Mouse (Mus musculus): ENCODE data around the gene Atp23.

Atp23 gene

DNA sequence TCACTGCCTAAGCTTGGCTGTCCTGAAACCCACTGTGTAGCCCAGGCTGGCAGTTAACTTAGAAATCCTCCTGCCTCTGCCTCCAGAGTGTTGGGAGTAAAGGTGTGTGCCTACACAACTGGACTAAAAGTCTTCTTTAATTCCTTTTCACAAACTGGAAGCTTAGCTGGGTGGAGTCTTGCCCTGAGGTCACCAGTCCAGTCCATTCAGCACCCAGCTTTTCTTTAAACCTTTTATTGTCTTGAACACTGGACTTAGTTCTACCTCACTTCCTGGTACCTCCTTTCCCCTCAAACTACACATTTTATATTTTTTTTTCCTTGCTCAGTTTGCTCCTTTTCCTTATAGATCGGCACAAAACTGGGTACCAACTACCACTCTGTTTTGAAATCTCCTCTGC is 10.3 kb upstream of the Atp23 start:
- no peak for DNase-seq (ENCODE audit: low spot score)

DNA sequence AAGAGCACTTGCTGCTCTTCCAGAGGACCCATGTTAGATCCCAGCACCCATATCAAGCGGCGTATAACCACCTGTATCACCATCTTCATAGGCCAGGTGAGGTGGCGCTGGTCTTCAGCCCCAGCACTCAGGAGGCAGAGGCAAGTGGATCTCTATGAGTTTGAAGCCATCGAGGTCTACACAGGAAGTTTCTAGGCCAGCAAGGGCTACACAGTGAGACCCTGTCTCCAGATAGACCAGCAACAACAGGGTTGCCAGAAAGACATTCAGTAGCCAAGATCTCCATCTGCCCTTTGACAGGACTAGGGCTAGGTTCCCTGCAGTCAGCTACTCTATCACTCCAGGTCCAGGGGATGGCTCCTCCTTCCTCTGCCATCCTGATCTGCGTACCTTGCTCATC is 5.7 kb upstream of the Atp23 start:
- no peak for DNase-seq (ENCODE audit: low spot score)

GRCm38 (mm10) chr10:126905650-126906075 is 4.5 kb upstream of the Atp23 start:
- peak; percentile 96 for DNase-seq (ENCODE audit: low spot score)

DNA sequence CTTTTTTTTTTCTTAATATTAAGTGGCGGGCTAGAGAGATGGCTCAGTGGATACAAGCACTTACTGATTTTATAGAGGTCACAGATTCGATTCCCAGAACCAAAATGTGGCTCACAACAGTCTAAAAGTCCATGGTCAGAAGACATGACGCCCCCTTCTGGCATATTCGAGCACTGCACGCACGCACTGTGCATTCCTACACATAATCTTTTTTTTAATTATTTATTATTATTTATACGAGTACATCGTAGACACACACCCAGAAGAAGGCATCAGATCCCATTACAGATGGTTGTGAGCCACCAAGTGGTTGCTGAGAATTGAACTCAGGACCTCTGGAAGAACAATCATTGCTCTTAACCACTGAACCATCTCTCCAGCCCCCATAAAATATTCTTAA is 3.9 kb upstream of the Atp23 start:
- no peak for DNase-seq (ENCODE audit: low spot score)

DNA sequence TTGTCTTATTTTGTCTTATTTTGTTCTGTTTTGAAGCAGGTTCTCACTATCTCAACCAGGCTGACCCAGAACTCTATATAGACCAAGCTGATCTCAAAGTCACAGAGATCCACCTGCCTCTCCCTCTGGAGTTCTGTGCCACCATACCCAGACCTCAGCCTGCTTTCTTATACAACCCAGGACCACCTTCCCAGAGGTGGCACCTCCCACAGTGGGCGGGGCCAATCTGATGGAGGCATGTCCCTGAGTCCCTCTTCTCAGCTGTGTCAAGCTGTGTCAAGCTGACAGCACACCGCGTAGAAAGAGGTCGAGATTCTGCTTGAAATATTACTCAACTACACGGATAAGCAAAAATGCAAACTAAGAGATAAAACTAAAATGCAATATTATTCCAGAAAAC is 3.1 kb upstream of the Atp23 start:
- DNase-seq (ENCODE audit: low spot score): peak; percentile 48

DNA sequence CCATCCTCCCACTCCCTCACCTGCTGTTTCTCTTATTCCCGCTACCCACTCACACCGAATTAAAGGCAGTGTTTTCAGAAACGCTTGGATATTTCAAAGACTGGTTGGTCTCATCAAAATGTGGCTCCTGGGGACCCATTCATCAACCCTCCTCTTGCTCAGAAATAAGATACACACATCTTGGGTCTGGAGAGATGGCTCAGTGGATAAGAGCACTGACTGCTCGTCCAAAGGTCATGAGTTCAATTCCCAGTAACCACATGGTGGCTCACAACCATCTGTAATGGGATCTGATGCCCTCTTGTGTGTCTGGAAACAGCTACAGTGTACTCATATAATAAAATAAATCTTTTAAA is 311 bp upstream of the Atp23 start:
- no peak for DNase-seq (ENCODE audit: low spot score)

DNA sequence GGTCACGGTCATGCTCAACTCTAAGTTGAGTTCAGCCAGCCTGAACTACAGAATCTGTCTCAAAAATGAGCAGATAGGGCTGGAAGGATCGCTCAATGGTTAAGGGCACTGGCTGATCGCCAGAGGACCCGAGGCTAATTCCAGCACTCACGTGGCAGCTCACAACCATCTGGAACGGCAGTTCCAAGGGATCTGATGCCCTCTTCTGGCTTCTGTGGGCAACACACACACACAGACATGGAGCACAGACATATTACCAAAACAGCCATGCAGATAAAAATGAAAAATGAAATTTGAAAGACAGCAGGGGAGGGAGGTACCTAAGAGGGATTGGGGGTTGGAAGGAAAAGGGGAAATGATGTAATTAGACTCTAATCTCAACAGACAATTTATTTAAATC is 5.3 kb downstream of the Atp23 start:
- peak; percentile 25 for DNase-seq (ENCODE audit: low spot score)

- no peak for DNase-seq (ENCODE audit: low spot score)
Observed at GRCm38 (mm10) chr10:126894061-126894460, 7.1 kb downstream of the Atp23 start.

GRCm38 (mm10) chr10:126893145-126893544 is 8.0 kb downstream of the Atp23 start:
- no peak for DNase-seq (ENCODE audit: low spot score)

DNA sequence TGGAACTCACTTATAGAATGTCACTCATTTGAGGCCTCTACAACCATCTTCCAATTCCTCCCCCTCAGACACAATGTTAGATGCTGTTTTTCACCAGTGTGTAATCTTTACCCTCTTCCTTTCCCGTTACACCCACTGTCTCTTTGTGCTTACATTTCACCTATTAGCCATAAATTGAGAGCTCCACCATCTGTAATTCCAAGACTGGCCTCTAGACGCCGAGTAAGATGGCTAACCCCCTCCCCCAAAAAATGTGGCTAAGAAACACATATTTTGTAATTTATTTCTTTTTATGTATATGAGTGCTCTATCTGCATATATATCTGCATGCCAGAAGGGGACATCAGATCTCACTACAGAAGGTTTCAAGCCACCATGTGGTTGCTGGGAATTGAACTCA is 27.4 kb downstream of the Atp23 start:
- no peak for DNase-seq (ENCODE audit: low spot score)

DNA sequence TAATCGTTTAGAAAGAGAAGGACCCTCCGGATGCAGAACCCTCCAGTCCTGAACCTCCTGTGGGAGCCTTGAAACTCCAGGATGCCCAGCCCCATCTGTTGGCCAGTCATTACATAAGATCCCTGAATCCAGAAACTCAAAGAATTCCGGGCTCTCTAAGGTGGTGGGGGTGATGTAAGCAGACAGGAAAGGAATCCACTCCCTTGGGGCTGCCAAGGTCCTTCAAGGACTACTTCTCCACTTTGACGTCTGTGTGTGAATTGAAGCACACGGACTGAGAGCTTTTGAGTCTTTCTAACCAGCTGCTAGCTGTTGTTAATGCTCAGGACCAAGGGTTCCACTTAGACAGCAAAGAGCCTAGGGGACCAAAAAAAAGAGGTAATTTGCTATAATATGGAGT is 28.9 kb downstream of the Atp23 start:
- no peak for DNase-seq (ENCODE audit: low spot score)

GRCm38 (mm10) chr10:126869372-126870318 is 31.5 kb downstream of the Atp23 start:
- peak; percentile 85 for DNase-seq (ENCODE audit: low spot score)

DNA sequence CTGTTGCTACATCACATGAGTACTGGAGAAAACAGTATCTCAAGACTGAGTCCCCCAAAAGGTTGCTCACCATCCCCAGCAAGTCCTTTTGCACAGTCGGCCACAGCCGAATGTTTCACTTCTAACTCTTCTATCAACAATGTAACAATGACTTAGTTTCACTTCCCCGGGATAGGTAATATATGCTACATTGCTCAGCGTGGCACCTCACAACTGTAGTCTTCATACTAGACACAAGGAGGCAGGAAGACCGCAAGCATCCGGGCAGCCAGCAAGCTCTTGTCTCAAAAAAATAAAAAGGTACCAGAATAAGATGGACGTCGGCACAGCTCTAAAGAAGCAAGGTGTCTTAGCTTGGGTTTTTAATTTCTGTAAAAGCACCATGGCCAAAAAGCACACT is 35.9 kb downstream of the Atp23 start:
- DNase-seq (ENCODE audit: low spot score): no peak

DNA sequence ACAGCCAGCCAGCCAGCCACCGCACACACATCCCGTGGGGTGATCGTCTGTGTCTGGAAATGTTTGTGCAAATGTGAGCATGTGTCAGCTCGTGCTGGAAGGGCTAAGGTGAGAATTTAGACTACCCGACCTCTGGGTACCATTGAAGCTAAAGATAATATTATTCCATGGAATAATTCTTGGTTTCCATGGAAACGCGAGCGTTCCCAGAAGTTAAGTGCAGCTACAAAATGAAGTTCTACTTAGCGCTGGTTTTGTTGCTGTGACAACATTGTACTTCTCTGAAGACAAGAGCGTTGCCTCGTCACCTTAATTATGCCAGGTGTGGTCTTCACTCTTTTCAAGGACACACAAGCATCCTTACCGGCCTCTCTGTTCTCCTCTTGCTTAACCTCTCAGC is 39.0 kb downstream of the Atp23 start:
- DNase-seq (ENCODE audit: low spot score): no peak

DNA sequence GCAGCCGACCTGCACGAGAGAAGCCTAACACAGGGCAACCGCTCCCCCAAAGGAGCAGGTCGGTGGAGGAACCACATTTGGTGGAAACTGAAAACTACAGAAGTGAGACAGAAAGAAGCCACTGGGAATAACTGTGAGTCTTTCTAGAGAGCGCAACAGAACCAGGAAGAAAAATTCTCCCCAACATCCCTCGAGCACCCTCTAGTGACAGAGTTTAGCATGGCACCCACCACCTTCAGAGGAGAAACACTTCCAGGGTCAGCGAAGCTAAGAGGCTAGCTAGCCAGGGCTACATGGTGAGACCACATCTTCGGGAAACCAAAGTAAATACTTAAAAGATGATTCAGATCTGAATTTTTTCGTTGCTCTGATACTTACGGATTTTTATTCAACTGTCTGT is 47.9 kb downstream of the Atp23 start:
- DNase-seq (ENCODE audit: low spot score): peak; percentile 39

- peak; percentile 42 for DNase-seq (ENCODE audit: low spot score)
Observed at GRCm38 (mm10) chr10:126845309-126845911, 55.7 kb downstream of the Atp23 start.

GRCm38 (mm10) chr10:126844689-126845088 is 56.5 kb downstream of the Atp23 start:
- DNase-seq (ENCODE audit: low spot score): peak; percentile 60

DNA sequence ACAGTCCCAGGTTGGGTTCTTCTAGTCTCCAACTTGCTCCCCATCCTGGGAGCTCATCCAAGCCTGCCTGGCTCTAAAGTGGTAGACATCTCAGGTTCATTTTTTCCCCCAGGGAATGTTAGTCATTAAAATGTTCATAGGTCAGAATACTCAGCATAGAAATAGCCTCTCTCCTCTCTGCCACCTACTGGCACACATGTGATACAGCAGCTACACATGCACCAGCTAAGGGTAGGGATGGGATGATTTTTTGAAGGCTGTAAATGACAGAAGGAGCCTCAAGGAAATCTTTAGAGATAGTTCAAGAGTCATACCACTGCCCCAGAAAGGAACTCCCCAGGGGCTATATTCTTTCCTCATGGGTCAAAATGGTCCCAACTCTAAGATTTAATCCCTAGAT is 60.9 kb downstream of the Atp23 start:
- DNase-seq (ENCODE audit: low spot score): no peak

GRCm38 (mm10) chr10:126833006-126833405 is 68.1 kb downstream of the Atp23 start:
- peak; percentile 55 for DNase-seq (ENCODE audit: low spot score)

- DNase-seq (ENCODE audit: low spot score): no peak
Observed at GRCm38 (mm10) chr10:126831329-126831728, 69.8 kb downstream of the Atp23 start.

DNA sequence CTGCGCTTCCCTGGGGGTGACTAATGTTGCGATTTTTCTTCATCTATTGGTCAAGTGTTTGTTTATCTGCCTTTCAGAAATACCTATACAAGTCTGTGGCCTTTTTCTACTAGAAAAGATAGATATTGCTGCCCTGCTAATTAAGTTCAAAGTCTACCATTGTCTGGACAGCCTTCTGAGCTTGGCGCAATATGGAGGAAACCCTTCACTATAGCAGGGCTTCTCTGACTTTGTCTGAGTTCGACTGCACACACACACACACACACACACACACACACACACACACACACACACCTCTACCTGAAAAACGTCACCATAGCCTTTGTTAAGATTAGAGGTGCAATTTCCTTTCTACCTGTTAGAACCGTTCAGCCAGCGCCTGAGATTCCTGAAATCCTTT is 72.5 kb downstream of the Atp23 start:
- DNase-seq (ENCODE audit: low spot score): no peak

- DNase-seq (ENCODE audit: low spot score): no peak
Observed at GRCm38 (mm10) chr10:126827941-126828593, 73.1 kb downstream of the Atp23 start.

DNA sequence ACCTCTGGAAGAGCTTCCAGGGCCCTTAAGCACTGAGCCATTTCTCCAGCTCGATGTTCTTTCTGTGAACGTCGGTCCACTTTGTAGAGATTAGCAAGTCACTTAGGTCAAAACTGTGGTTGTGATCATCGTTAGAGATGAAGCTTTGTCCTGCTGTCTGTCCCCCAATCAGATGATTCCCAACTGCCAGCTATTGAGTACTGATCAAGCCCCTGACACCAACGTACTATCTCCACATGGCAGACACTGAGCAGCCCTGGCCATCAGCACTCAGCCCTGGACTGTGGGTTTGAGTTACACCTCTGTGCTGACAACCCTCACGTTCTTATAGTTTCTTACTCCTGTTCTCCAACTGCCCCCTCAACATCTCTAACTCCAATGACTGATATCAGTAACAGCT is 74.2 kb downstream of the Atp23 start:
- no peak for DNase-seq (ENCODE audit: low spot score)
